Mouse (Mus musculus) kidney, postnatal 0 days (tissue): ENCODE results near the gene Cd320. TPM values are rescaled to one million over a fixed set of nuclear protein-coding genes. Genes with fewer than 3 reads are reported as not detected.
"Not testable (repeated sequence)": the region's sequence is repeated elsewhere in the genome, so short reads cannot be mapped to it uniquely, and the experiment has no call there.

ENCODE experiments used
- ATAC-seq: fragments of 200-750 bp; cut with Nextera tagmentation; replicated peaks from 2 replicates; pipeline ENCODE4 v1.8.0; 2017; ENCODE audit warnings: low read depth, moderate number of reproducible peaks, moderate TSS enrichment, moderate library complexity; ENCODE audit not compliant: low FRiP score
- DNase-seq: peaks from one replicate; pipeline ENCODE4 v3.0.0-alpha.2; 2016; ENCODE audit warnings: low spot score
- H3K27ac ChIP-seq: fragments of 300-500 bp; sonication (generic); 2 replicates; pipeline ENCODE4 v1.5.1; 2014; ENCODE audit warnings: mild to moderate bottlenecking
- H3K27me3 ChIP-seq: fragments of 300-500 bp; sonication (generic); 2 replicates; pipeline ENCODE4 v1.6.1; 2014; ENCODE audit warnings: low read length, mixed read lengths; ENCODE audit not compliant: insufficient read depth
- H3K36me3 ChIP-seq: fragments of 300-500 bp; sonication (generic); 2 replicates; pipeline ENCODE4 v1.6.1; 2014; ENCODE audit warnings: low read length, mixed read lengths; ENCODE audit not compliant: insufficient read depth
- H3K4me1 ChIP-seq: fragments of 300-500 bp; sonication (generic); replicated peaks from 2 replicates; pipeline ENCODE4 v1.6.1; 2014; ENCODE audit warnings: antibody characterized with exemption, low read length, mixed read lengths; ENCODE audit not compliant: insufficient read depth
- H3K4me2 ChIP-seq: fragments of 300-500 bp; sonication (generic); 2 replicates; pipeline ENCODE4 v1.6.1; 2014; ENCODE audit warnings: mild to moderate bottlenecking, low read length, moderate library complexity, mixed read lengths
- H3K4me3 ChIP-seq: fragments of 300-500 bp; sonication (generic); replicated peaks from 2 replicates; pipeline ENCODE4 v1.5.1; 2014; ENCODE audit warnings: low read depth, low read length
- H3K9ac ChIP-seq: fragments of 300-500 bp; sonication (generic); 2 replicates; pipeline ENCODE4 v1.6.1; 2014; ENCODE audit warnings: low read depth, low read length
- H3K9me3 ChIP-seq: fragments of 300-500 bp; sonication (generic); replicated peaks from 2 replicates; pipeline ENCODE4 v1.6.1; 2016; ENCODE audit warnings: low read length, inconsistent platforms, mixed read lengths
- CTCF ChIP-seq: IDR thresholded peaks from 2 replicates; pipeline ENCODE4 v1.5.1; 2016; ENCODE audit warnings: antibody characterized with exemption, low read depth, mild to moderate bottlenecking, moderate library complexity
- WGBS: fragments of 180-500 bp; shearing (Covaris S2); extraction: QIAGEN DNeasy Blood & Tissue Kit; methylation state at CpG from one replicate; pipeline ENCODE4 v1.1.7; 2014; 5-methylcytosine and 5-hydroxymethylcytosine counted together
- polyA plus RNA-seq: library from polyadenylated mRNA; unstranded; fragments of >200 nt; fragmentation: Nextera tagmentation; extraction: Ambion mirVana; gene quantifications from 2 replicates; pipeline ENCODE4 v1.2.1, GENCODE M21; 2015

Gene Cd320
- polyA plus RNA-seq, 1 experiment from 2014 or later, result 109 TPM

GRCm38 (mm10) chr17:33844196-33844595 lies 1.3 kb downstream of the Cd320 start:
- Histone ChIP-seq H3K4me2 (peak overlapping the region; percentile 74), H3K4me1 (no peaks in the 10 kb centered on the region; the same call in 1 of the 2 replicates), H3K27ac (no peak overlapping the region), H3K27me3 (no peaks in the 10 kb centered on the region), H3K9ac (no peak overlapping the region), H3K36me3 (peaks cover 6% of the 10 kb centered on the region), H3K4me3 (no peak overlapping the region), H3K9me3 (no peaks in the 10 kb centered on the region)
- no peak for DNase-seq
- 51% methylated on average over 1 of the region's 1 CpGs for WGBS
- TF ChIP-seq CTCF, result no peak
- ATAC-seq, result no peak

- Histone ChIP-seq H3K4me3 (no peak overlapping the region), H3K4me2 (no peak overlapping the region), H3K4me1 (no peaks in the 10 kb centered on the region; the same call in 1 of the 2 replicates), H3K27me3 (no peaks in the 10 kb centered on the region), H3K9ac (no peak overlapping the region), H3K36me3 (peaks cover 6% of the 10 kb centered on the region), H3K27ac (no peak overlapping the region), H3K9me3 (no peaks in the 10 kb centered on the region)
- TF ChIP-seq CTCF, result no peak
- WGBS, result 73% methylated on average over 8 of the region's 8 CpGs
- DNase-seq (no peak), ATAC-seq (no peak)
These were observed 5.2 kb downstream of the Cd320 start for GRCm38 (mm10) chr17:33848139-33848538.

DNA sequence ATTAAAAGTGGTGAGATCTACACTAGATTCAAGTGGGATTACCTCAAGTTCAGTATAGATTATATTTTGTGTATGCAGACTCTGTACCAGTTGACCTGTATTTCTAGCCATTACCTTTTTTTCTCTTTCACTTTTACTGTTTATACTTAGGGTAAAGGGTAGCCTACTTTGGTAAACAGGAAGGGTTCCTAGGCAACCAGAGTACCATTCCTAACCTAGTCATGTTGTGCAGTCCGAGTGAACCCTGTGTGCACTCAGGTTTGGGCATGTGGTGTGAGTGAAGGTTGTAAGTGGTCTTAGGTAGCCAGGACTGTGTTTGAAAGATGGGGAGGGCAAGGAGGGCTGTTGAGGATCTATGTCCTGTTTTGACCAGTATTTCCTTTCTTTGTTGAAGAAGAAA lies 8.4 kb downstream of the Cd320 start:
- TF ChIP-seq CTCF, result no peak
- Histone ChIP-seq H3K36me3 (peaks cover 6% of the 10 kb centered on the region), H3K4me2 (no peak overlapping the region), H3K9ac (no peak overlapping the region), H3K4me3 (no peak overlapping the region), H3K27ac (no peak overlapping the region), H3K9me3 (no peaks in the 10 kb centered on the region), H3K27me3 (no peaks in the 10 kb centered on the region), H3K4me1 (no peaks in the 10 kb centered on the region)
- ATAC-seq, result no peak
- 57% methylated on average over 1 of the region's 1 CpGs for WGBS
- no peak for DNase-seq

- ATAC-seq (no peak), DNase-seq (no peak)
- H3K4me1 ChIP-seq, result no peaks in the 10 kb centered on the region
- 82% methylated on average over 4 of the region's 4 CpGs for WGBS
- H3K9ac ChIP-seq, result no peak overlapping the region
- H3K27ac ChIP-seq, result no peak overlapping the region
- no peaks in the 10 kb centered on the region for H3K36me3 ChIP-seq
- H3K9me3 ChIP-seq, result no peaks in the 10 kb centered on the region
- no peaks in the 10 kb centered on the region for H3K27me3 ChIP-seq
- no peak overlapping the region for H3K4me3 ChIP-seq
- no peak overlapping the region for H3K4me2 ChIP-seq
- no peak for TF ChIP-seq CTCF
These were observed 14.9 kb downstream of the Cd320 start for GRCm38 (mm10) chr17:33857816-33858215.

- H3K4me2 ChIP-seq, result no peak overlapping the region
- H3K27ac ChIP-seq, result no peak overlapping the region
- no peaks in the 10 kb centered on the region for H3K36me3 ChIP-seq
- no peak overlapping the region for H3K4me3 ChIP-seq
- peak; percentile 66 for TF ChIP-seq CTCF
- ATAC-seq (no peak), DNase-seq (peak; percentile 55)
- WGBS, result 42% methylated on average over 9 of the region's 9 CpGs
- no peaks in the 10 kb centered on the region for H3K9me3 ChIP-seq
- H3K9ac ChIP-seq, result no peak overlapping the region
- no peaks in the 10 kb centered on the region for H3K4me1 ChIP-seq
- H3K27me3 ChIP-seq, result no peaks in the 10 kb centered on the region
These were observed 22.6 kb downstream of the Cd320 start for GRCm38 (mm10) chr17:33865330-33866030.

DNA sequence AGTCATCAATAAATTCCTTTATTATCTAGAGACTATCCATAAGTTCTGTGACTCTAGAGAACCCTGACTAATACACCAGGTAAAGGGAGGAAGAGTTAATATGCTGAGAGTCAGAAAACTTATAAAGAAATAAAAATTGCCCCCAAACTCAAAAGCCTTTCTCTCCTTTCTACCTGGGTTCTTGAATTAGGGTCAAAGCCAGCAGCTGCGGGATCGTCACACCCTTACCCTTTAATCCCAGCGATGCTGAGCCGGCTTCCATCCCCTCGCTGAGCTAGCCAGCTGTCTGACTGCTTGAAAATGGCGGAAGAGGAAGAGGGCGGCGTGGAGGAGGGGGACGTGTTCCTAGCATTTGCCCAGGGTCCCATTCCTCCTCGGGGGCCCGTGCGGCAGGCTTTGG lies 30.6 kb downstream of the Cd320 start, which contains the start of gene Gm7029:
TSS of gene Gm7029 (plus strand) at position 301 of the 400 bp plus-strand sequence.
- H3K4me2 ChIP-seq, result not testable (repeated sequence)

GRCm38 (mm10) chr17:33874411-33874810 lies 31.5 kb downstream of the Cd320 start:
- Histone ChIP-seq H3K9ac (no peak overlapping the region), H3K36me3 (0 out of 2 replicates have a peak, but pooled peaks cover 3% of the 10 kb centered on the region), H3K4me2 (no peak overlapping the region), H3K27ac (no peak overlapping the region), H3K4me3 (no peak overlapping the region), H3K27me3 (no peaks in the 10 kb centered on the region), H3K9me3 (no peaks in the 10 kb centered on the region), H3K4me1 (no peaks in the 10 kb centered on the region)
- TF ChIP-seq CTCF, result no peak
- WGBS, result 89% methylated on average over 8 of the region's 11 CpGs
- DNase-seq (no peak), ATAC-seq (no peak)

More for the DNA sequence above, 30.6 kb downstream of the Cd320 start, which contains the start of gene Gm7029:
- H3K27ac ChIP-seq, H3K4me1 ChIP-seq, DNase-seq, H3K36me3 ChIP-seq, H3K27me3 ChIP-seq, H3K4me3 ChIP-seq, H3K9me3 ChIP-seq, ATAC-seq, H3K9ac ChIP-seq: not testable (repeated sequence)
- 79% methylated on average over 4 of the region's 12 CpGs for WGBS
